Mouse (Mus musculus) bone marrow, adult 2 months (tissue): ENCODE data around the gene Trmt1.

Experiments
- CTCF ChIP-seq: fragments of 200-500 bp; IDR thresholded peaks from 2 replicates; pipeline ENCODE4 v1.5.1; 2011; ENCODE audit warnings: low read length, control low read depth; ENCODE audit not compliant: control insufficient read depth, insufficient read depth
- POLR2A ChIP-seq: fragments of 200-500 bp; IDR thresholded peaks from 2 replicates; pipeline ENCODE4 v1.6.1; 2011; ENCODE audit warnings: low read depth, mild to moderate bottlenecking, control low read depth, low read length, borderline replicate concordance; ENCODE audit not compliant: control insufficient read depth

DNA sequence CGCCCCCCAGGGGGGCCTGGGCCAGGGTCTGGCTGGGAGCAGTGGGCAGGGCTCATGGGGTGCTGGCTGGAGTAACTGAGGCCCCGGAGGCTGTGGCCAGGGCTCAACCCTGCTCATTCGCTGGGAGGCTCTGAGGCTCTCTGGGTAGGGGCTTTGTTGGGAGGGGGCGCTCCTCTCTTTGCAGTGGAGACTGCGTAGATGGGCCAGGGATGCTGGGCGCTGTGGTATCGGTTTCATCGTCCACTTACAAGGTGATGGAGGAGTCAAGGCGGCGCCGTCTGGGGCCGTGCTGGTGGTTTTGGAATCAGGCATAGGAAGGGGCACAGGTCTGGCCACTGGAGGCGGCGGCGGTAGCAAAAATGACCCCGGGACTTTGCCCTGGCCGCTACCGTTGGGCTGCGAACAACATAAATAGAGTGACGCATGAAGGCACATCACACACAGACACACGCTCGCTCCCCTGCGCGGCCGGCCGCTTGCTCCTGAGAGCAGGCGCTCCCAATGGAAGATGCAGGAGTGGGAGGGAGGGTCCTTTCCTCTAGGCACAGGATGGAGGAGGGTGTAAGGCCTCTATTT, 29.9 kb downstream of the Trmt1 start:
- TF ChIP-seq POLR2A (no peak), CTCF (no peak)
